Mouse (Mus musculus) myocyte (in vitro differentiated cells): ENCODE results near the gene Dnmt3b.

ENCODE experiments used
- E2F4 ChIP-seq: IDR thresholded peaks from one replicate; pipeline ENCODE4 v1.6.1; 2011; ENCODE audit warnings: mild to moderate bottlenecking, control low read depth, moderate library complexity; ENCODE audit not compliant: insufficient read depth
- MYOD1 ChIP-seq, 3 experiments: IDR thresholded peaks; one replicate each; pipeline ENCODE4 v1.6.1; 2011; ENCODE audit warnings: control low read depth in 2 of 3, low read depth in 2 of 3, mild to moderate bottlenecking in 2 of 3, moderate library complexity in 1 of 3; ENCODE audit not compliant: insufficient read length in 2 of 3, control insufficient read depth in 1 of 3
- MYOG ChIP-seq, 3 experiments: IDR thresholded peaks; one replicate each; pipeline ENCODE4 v1.6.1; 2011; ENCODE audit warnings: control low read depth in 2 of 3, low read depth in 2 of 3, mild to moderate bottlenecking in 2 of 3; ENCODE audit not compliant: insufficient read length in 2 of 3, control insufficient read depth in 1 of 3, insufficient read depth in 1 of 3
- POLR2A ChIP-seq: IDR thresholded peaks from one replicate; pipeline ENCODE4 v1.6.1; 2011; ENCODE audit warnings: low read depth, mild to moderate bottlenecking, control low read depth, moderate library complexity; ENCODE audit not compliant: insufficient read length
- REST ChIP-seq: IDR thresholded peaks from one replicate; pipeline ENCODE4 v1.6.1; 2011; ENCODE audit warnings: mild to moderate bottlenecking, control low read depth, moderate library complexity; ENCODE audit not compliant: insufficient read depth, insufficient read length
- TCF12 ChIP-seq: IDR thresholded peaks from one replicate; pipeline ENCODE4 v1.6.1; 2011; ENCODE audit warnings: mild to moderate bottlenecking, control low read depth; ENCODE audit not compliant: poor library complexity, insufficient read depth, severe bottlenecking
- TCF3 ChIP-seq: IDR thresholded peaks from one replicate; pipeline ENCODE4 v1.6.1; 2011; ENCODE audit warnings: low read depth, control low read depth; ENCODE audit not compliant: insufficient read length
- USF1 ChIP-seq: IDR thresholded peaks from one replicate; pipeline ENCODE4 v1.6.1; 2011; ENCODE audit warnings: low read depth, mild to moderate bottlenecking, control low read depth, moderate library complexity

DNA sequence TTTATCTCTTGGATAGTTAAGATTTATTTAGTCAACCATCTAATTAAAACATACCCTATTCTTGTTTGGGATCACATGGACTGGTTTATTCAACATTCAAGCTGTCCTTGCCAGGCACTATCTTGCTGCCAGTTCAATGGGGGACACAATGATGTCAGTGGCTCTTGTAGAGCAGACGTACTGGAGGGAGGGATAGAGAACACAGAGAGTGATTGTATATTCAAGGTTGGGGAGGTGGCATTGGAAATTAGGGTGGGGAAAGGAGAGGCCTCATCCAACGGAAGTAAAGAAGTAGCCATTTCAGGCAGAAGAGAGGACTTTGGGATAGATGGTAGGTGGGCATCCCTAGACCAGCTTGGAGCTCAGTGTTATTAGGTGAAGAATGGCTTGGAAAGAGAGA is 75.6 kb downstream of the Dnmt3b start:
- TF ChIP-seq USF1 (no peak), POLR2A (no peak), MYOG (IDR thresholded peaks at IDR 0.05; ENCODE audit: control insufficient read depth in 1 of 3, insufficient read depth in 1 of 3, insufficient read length in 2 of 3, low read depth in 2 of 3) (no peak), TCF3 (no peak), TCF12 (no peak), E2F4 (no peak), REST (no peak), MYOD1 (IDR thresholded peaks at IDR 0.05; ENCODE audit: control insufficient read depth in 1 of 3, insufficient read length in 2 of 3, low read depth in 2 of 3) (no peak)
